In the genomic region with DNA sequence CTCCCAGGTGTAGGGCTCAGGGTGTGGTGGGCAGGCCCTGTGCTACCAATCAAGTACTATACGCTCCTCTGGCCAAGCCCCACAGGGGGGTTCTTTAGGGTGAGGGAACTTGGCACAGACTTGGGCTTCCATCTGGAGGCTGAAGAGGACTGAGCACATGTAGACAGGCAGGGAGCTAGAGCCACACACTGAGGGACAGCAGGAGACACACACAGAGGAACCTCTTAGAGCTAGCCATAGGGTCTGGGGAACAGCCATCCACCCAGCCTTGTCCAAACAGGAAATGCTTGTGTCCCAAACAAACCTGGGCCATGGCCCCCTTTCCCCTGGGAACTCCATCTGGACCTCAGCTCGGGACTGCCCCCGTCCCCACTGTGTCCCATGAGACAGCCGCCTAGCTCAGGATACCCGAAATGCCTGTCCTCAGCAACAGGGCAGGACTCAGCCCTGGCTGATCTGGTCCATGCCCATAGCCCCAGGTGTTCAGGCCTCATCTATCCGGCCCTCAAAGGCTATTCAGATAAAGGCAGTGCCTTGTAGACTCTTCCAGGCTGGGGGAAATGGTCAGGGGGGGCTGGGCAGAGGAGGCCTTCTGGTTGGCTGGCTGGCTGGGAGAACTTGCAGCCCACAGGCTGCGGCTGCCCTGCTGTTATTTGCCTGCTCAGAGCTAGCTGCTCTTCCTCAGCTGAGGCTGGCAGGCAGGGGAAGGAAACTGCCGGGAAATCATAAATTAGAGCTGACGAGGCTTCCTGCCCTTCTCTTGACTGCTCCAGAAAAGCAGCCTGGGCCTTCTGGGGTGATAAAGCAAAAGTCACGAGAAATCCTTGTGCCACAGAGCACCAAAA, we compare ENCODE assay signal across 9 mouse cellular contexts. TPM values are rescaled to one million over a fixed set of nuclear protein-coding genes. Genes with fewer than 3 reads are reported as not detected.
A peak's percentile ranks its signal among the peaks of the same experiment; 100 is the strongest.
DNase-seq lines count a peak whose midpoint lies in the region; ATAC-seq lines count a peak whose summit lies in the region.
"Had no signal": no experiment of that assay in that cellular context is flagged by ENCODE, and none has a peak within 500 bp of the region (broad histone marks: within the 10 kb centered on the region; RNA-seq: fewer than 3 reads in every experiment).

No protein-coding gene starts in this region.

- H3K4me3 ChIP-seq in liver, embryonic 13.5 days (replicated peaks), result no peak overlapping the region

- H3K27me3 ChIP-seq in liver, embryonic 13.5 days, result peaks cover 37% of the 10 kb centered on the region

- intact Hi-C loops in heart, postnatal 36 days (cut with DNase I), result no loop called here
- intact Hi-C loops in left cerebral cortex, postnatal 14 days (cut with DNase I), result no loop called here

- H3K27ac ChIP-seq in liver, embryonic 13.5 days, result no peak overlapping the region

- H3K4me1 ChIP-seq in liver, embryonic 13.5 days (replicated peaks), result peaks cover 21% of the 10 kb centered on the region; the same call in 1 of the 2 replicates

- no peaks in the 10 kb centered on the region for H3K36me3 ChIP-seq in liver, embryonic 13.5 days

- no peaks in the 10 kb centered on the region for H3K9me3 ChIP-seq in liver, embryonic 13.5 days (replicated peaks)

- no peak overlapping the region for H3K9ac ChIP-seq in liver, embryonic 13.5 days

- peak; percentile 63; the same call in 1 of the 2 replicates for ATAC-seq in frontal cortex, adult (ENCODE audit: low TSS enrichment)
- ATAC-seq in liver, embryonic 13.5 days (ENCODE audit: low read depth), result peak; percentile 10; the same call in 1 of the 2 replicates
- ATAC-seq in inflammation-experienced regulatory T-cells, adult 6 months, result no peak

- no peak for DNase-seq in frontal cortex, postnatal 14 days (ENCODE audit: low spot score in 2 of 2)
- DNase-seq in cerebellum, adult 18-20 months, result peak; percentile 49 to 57
- peak; percentile 20 to 41 for DNase-seq in heart, postnatal 36 days
- DNase-seq in liver, embryonic 13.5 days, result no peak
- no peak for DNase-seq in frontal cortex, postnatal 10 days (ENCODE audit: low spot score in 2 of 2)
- DNase-seq in left cerebral cortex, postnatal 14 days (ENCODE audit: low spot score in 2 of 2), result no peak

- no peak overlapping the region for H3K4me2 ChIP-seq in liver, embryonic 13.5 days

- 36% methylated on average over 10 of the region's 10 CpGs for WGBS in liver, embryonic 13.5 days (ENCODE audit: insufficient replicate concordance)

RNA-seq across cellular contexts. Expression of gene Emid1, which starts 3.1 kb away (rescaled TPM):
- 1 to 10 TPM; 2.1 to 3.8 TPM for total RNA-seq in heart, postnatal 36 days (2021)
- polyA plus RNA-seq in liver, embryonic 13.5 days (2015; fragmentation: Nextera tagmentation; extraction: Ambion mirVana), result 4.3 and 4.5 TPM in 2 replicates
- polyA plus RNA-seq in inflammation-experienced regulatory T-cells, adult 6 months (2017; shearing (Covaris generic)), result under 1 TPM in 1 of 3 experiments, not detected in 2; 0.83 TPM
- total RNA-seq in left cerebral cortex, postnatal 14 days (2021), result 10 to 100 TPM; 27.6 to 32.5 TPM
- total RNA-seq: CH12.LX had no signal

RNA-seq across cellular contexts. Expression of gene Ewsr1, which starts 56.1 kb away (rescaled TPM):
- total RNA-seq in heart, postnatal 36 days (2021), result 10 to 100 TPM; 85.9 to 93.8 TPM
- polyA plus RNA-seq in liver, embryonic 13.5 days (2015; fragmentation: Nextera tagmentation; extraction: Ambion mirVana), result 312 and 331 TPM in 2 replicates
- polyA plus RNA-seq in inflammation-experienced regulatory T-cells, adult 6 months (2017; shearing (Covaris generic)), result 100 to 1,000 TPM; 136 to 174 (median 140) TPM
- 100 to 1,000 TPM; 288 to 295 TPM for total RNA-seq in left cerebral cortex, postnatal 14 days (2021)

RNA-seq across cellular contexts. Expression of gene Rhbdd3, which starts 56.5 kb away (rescaled TPM):
- 10 to 100 TPM; 21.0 to 28.1 TPM for total RNA-seq in heart, postnatal 36 days (2021)
- 11.8 and 14.3 TPM in 2 replicates for polyA plus RNA-seq in liver, embryonic 13.5 days (2015; fragmentation: Nextera tagmentation; extraction: Ambion mirVana)
- 1 to 10 TPM; 3.3 to 4.6 (median 4.6) TPM for polyA plus RNA-seq in inflammation-experienced regulatory T-cells, adult 6 months (2017; shearing (Covaris generic))
- 10 to 100 TPM; 21.7 to 24.6 TPM for total RNA-seq in left cerebral cortex, postnatal 14 days (2021)

Comparison
In these comparisons a context has a peak if more than half of its experiments do, and no peak if none do; other contexts are left out.
1. DNase-seq: peak in cerebellum, adult 18-20 months (2 of 2) and heart, postnatal 36 days (2 of 2); none in frontal cortex, postnatal 14 days (0 of 2), liver, embryonic 13.5 days (single experiment), frontal cortex, postnatal 10 days (0 of 2) and left cerebral cortex, postnatal 14 days (0 of 2).
2. RNA of gene Emid1, which starts 3.1 kb away (total RNA-seq): 27.6 to 32.5 TPM in left cerebral cortex, postnatal 14 days; 2.1 to 3.8 TPM in heart, postnatal 36 days; every median in the first group is over 4 times any median in the second.